Mouse (Mus musculus) bone marrow macrophage, adult 2 months (primary cell): ENCODE data around the gene Ndufs8. TPM values are rescaled to one million over a fixed set of nuclear protein-coding genes. Genes with fewer than 3 reads are reported as not detected.

Experiments
- H3K27ac ChIP-seq: 2 replicates; pipeline ENCODE4 v1.5.1; 2012; ENCODE audit warnings: low read depth, low read length; ENCODE audit not compliant: insufficient read depth
- H3K4me1 ChIP-seq: 2 replicates; pipeline ENCODE4 v1.6.1; 2012; ENCODE audit warnings: low read length; ENCODE audit not compliant: control insufficient read depth, insufficient read depth
- H3K4me3 ChIP-seq: 2 replicates; pipeline ENCODE4 v1.5.1; 2012; ENCODE audit warnings: mild to moderate bottlenecking, low read length, moderate library complexity; ENCODE audit not compliant: insufficient read depth
- CTCF ChIP-seq: IDR thresholded peaks from 2 replicates; pipeline ENCODE4 v1.5.1; 2012; ENCODE audit warnings: low read depth, mild to moderate bottlenecking, low read length, moderate library complexity
- POLR2A ChIP-seq: IDR thresholded peaks from 2 replicates; pipeline ENCODE4 v1.6.1; 2012; ENCODE audit warnings: mild to moderate bottlenecking, low read depth, low read length, borderline replicate concordance
- polyA plus RNA-seq: library from polyadenylated mRNA; stranded (reverse); fragments of >200 nt; gene quantifications from 2 replicates; pipeline ENCODE4 v1.2.4, GENCODE M21; 2012; ENCODE audit not compliant: missing spikeins, insufficient read depth, insufficient read length

Gene Ndufs8
- polyA plus RNA-seq, 1 experiment = 80.5 TPM

GRCm38 (mm10) chr19:3894294-3894693, 18.3 kb downstream of the Ndufs8 start:
- Histone ChIP-seq H3K27ac (no peak overlapping the region), H3K4me1 (peaks cover 10% of the 10 kb centered on the region), H3K4me3 (no peak overlapping the region)
- TF ChIP-seq POLR2A = no peak
- TF ChIP-seq CTCF = no peak

- Histone ChIP-seq H3K27ac (peak overlapping the region; percentile 12; the same call in 1 of the 2 replicates), H3K4me3 (no peak overlapping the region), H3K4me1 (peaks cover 4% of the 10 kb centered on the region)
- TF ChIP-seq POLR2A = no peak
- TF ChIP-seq CTCF = no peak
Measured at GRCm38 (mm10) chr19:3893545-3894116, 18.9 kb downstream of the Ndufs8 start.

- TF ChIP-seq CTCF (peak; percentile 59), POLR2A (no peak)
- no peaks in the 10 kb centered on the region for H3K4me1 ChIP-seq
- H3K4me3 ChIP-seq = no peak overlapping the region
Measured at GRCm38 (mm10) chr19:3890181-3890580, 22.4 kb downstream of the Ndufs8 start.

GRCm38 (mm10) chr19:3889096-3889495, 23.5 kb downstream of the Ndufs8 start:
- Histone ChIP-seq H3K4me1 (no peaks in the 10 kb centered on the region), H3K27ac (no peak overlapping the region), H3K4me3 (no peak overlapping the region)
- no peak for TF ChIP-seq CTCF
- no peak for TF ChIP-seq POLR2A

More at GRCm38 (mm10) chr19:3890181-3890580, 22.4 kb downstream of the Ndufs8 start:
- no peak overlapping the region for H3K27ac ChIP-seq

GRCm38 (mm10) chr19:3884325-3884990, 28.1 kb downstream of the Ndufs8 start:
- no peak overlapping the region for H3K27ac ChIP-seq
- TF ChIP-seq CTCF = no peak
- no peak for TF ChIP-seq POLR2A
- H3K4me3 ChIP-seq = no peak overlapping the region
- peaks cover 31% of the 10 kb centered on the region for H3K4me1 ChIP-seq

- H3K27ac ChIP-seq = peak overlapping the region; percentile 79
- TF ChIP-seq CTCF (no peak), POLR2A (no peak)
Measured at GRCm38 (mm10) chr19:3882214-3882613, 30.4 kb downstream of the Ndufs8 start.

GRCm38 (mm10) chr19:3880054-3880848, 32.3 kb downstream of the Ndufs8 start:
- peak overlapping the region; percentile 30 for H3K27ac ChIP-seq
- TF ChIP-seq POLR2A (no peak), CTCF (no peak)
- H3K4me1 ChIP-seq = peaks cover 36% of the 10 kb centered on the region
- H3K4me3 ChIP-seq = peak overlapping the region; percentile 19

More at GRCm38 (mm10) chr19:3882214-3882613, 30.4 kb downstream of the Ndufs8 start:
- Histone ChIP-seq H3K4me3 (no peak overlapping the region), H3K4me1 (peaks cover 36% of the 10 kb centered on the region)

- Histone ChIP-seq H3K27ac (no peak overlapping the region), H3K4me1 (peaks cover 9% of the 10 kb centered on the region), H3K4me3 (no peak overlapping the region)
- TF ChIP-seq CTCF (no peak), POLR2A (no peak)
Measured at GRCm38 (mm10) chr19:3875045-3875444, 37.5 kb downstream of the Ndufs8 start.

GRCm38 (mm10) chr19:3872373-3872772, 40.2 kb downstream of the Ndufs8 start:
- TF ChIP-seq POLR2A (no peak), CTCF (no peak)
- H3K4me3 ChIP-seq = no peak overlapping the region
- no peak overlapping the region for H3K27ac ChIP-seq
- H3K4me1 ChIP-seq = peaks cover 6% of the 10 kb centered on the region
